Mouse (Mus musculus): ENCODE data around the gene Fyttd1. TPM values are rescaled to one million over a fixed set of nuclear protein-coding genes. Genes with fewer than 3 reads are reported as not detected.

The Fyttd1 gene
- total RNA-seq, 2 experiments from 2014 or later: 110 to 118 TPM

DNA sequence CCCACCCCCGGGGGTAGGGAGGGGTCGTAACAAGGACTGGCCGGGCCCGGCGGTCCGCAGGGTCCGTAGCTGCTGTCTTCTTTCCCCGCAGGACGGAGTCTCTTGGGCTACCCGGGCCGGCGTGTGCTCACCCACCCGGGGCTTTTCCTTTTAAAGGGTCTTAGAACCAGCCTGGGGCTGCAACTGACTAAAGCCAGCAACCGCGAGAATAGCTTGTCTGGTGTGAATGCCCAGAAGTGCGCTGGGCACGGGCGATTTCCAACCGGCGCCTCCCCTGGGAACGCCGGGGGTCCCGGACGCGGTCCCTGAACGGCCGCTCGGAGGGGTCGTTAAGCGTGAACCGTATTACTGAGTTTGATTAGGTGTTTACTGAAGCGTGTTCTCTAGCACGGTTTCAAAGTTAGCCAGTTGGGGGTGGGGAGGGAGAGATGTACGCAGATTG lies 878 bp downstream of the Fyttd1 start:
- DNase-seq (ENCODE audit: low spot score in 2 of 2): no peak

DNA sequence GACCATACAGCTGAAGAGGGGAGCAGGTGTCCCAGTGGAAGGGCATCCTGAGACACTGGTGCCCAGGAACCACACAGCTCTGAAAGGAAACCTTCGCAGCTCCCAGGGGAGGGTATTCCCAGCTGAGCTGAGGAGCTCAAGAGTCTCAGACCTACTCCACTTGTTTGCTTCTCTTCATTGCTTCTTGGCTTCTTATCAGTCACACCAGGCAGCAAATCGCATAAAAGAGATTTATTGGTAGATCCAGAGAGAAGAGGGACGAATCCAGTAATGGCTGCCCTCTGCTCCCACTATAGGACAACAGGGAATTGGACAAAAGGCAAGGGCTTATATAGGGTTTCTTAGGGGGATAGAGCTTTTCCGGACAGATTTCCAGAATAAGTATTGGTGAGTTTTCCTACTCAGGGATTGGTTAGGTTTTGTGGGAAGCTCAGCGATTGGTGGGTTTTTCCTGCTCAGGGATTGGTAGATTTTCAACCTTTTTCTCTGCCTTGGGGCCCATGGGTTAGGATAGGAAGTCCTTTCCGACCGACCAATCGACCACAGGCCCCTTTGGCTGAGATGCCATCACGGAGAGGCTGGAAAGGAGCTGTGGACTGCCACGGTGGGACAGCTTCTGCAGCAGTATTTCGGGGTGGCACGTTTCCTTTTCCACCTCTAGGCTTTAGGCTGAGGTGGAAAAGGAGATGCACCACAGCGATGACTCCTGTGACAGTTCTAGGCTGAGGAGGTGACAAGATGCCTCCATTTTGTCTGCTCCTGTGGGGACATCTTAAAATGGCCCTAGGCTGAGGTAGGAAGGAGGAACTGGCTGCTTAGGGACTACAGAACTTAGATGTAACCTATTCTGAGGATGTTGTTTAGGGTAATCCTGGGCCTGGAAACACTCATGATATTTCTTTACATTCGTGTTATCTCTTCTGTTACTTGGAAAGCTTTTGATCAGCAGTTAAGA lies 1.9 kb downstream of the Fyttd1 start:
- DNase-seq (ENCODE audit: low spot score in 2 of 2): no peak

DNA sequence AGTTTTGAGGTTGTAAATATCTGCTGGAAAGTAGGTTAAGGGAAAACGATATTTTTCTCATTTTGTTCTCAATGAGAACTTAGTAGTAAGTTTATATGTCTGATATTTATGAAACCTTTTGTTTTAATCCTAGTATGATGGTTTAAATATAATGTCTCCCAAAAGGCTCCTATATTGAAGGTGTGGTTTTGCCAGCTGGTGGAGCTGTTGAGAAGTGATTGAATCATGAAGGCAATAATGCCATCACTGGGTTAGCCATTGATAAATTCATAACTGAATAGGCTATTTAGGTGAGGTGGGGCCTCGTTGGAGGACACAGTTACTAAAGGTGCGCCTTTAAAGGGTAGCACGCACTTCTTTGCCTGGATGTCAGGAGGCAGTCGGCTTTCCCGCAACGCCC lies 4.2 kb downstream of the Fyttd1 start:
- DNase-seq (ENCODE audit: low spot score in 2 of 2): no peak

DNA sequence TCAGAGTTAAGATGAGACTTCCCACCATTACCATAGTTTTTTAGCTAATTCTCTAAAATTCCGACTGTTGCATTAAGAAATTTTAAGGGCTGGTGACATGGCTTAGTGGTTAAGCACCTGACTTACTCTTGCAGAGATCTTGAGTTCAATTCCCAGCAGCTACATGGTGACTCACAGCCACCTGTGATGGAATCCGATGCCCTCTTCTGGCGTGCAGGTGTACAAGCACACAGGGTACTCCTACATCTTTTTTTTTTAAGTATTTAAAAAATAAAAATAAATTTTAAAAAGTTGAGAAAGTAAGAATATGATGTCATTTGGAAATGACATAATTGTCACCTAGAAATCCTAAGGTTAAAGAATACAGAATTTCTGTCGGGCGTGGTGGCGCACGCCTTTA lies 10.7 kb downstream of the Fyttd1 start:
- DNase-seq (ENCODE audit: low spot score in 2 of 2): no peak

DNA sequence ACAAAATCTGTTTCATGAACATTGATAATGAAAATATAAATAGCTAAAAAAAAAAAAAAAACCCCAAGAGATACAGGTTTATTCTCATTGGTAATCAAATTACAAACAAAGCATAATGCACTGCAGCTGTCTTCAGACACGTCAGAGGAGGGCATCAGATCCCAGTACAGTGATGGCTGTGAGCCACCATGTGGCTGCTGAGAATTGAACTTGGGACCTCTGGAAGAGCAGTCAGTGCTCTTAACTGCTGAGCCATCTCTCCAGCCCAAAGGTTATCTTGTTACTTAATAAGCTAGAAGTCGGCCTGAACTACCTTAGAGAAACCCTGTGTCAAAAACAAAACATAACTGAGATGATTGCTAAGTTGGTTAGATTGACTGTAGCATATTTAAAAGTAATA lies 12.6 kb downstream of the Fyttd1 start:
- no peak for DNase-seq (ENCODE audit: low spot score in 2 of 2)

DNA sequence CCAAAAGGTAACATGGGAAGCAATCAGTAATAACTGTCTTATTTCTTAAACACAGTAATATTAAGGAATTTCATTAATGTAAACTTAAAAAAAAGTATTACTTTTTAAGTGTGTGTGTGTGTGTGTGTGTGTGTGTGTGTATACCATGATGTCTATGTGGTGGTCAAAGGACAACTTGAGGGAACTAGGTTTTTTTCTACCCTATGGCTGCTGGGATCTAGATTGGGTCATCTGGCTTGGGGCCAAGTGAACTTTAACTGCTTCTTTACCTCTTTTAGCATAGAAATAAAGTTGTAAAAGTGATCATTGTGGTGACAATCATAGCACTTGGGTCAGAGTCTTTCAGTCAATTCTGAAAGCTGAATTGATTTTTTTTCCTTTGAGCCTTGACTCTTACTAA lies 18.8 kb downstream of the Fyttd1 start:
- no peak for DNase-seq (ENCODE audit: low spot score in 2 of 2)

DNA sequence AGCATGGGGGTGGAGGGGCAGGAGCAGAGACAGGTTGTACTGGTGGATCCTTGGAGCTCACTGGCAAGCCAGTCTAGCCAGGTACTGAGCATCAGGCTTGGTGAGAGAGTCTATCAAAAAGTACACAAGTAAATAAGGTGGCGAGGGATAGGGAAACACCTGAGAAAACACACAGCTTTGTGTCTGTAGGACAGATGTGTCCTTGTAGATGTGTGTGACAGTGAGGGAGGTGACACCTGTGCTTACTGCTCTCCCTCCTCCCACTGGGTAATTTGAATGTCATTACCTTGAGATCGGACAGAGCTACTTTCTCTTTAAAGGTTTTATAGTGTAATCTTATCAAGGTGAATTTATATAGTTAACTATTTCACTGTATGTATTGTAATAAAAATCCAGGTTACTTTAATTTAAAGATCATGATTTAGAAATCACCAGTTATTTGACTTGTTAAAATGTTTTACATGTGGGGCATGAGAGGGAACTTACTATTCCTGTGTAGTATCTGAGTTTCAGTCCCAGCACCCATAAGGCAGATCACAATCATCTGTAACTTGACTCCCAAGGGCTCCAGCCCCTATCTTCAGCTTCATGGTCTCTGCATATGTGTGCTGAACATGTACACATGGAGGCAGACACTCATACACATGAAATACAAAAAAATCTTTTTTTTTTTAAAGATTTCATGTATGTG lies 24.2 kb downstream of the Fyttd1 start:
- DNase-seq (ENCODE audit: low spot score in 2 of 2): no peak

DNA sequence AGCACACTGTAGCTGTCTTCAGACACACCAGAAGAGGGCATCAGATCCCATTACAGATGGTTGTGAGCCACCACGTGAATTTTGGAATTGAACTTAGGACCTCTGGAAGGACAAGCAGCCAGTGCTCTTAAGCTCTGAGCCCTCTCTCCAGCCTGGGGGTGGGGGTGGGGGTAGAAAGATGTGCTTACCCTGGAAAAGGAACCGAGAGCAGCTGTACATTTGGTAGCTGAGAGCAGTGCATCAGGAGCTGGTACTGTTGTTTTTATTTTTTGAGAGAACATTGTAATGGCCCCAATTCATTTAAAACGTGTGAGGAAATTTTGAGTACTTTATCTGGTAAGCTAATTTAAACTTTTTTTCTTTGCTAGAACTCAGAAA lies 24.7 kb downstream of the Fyttd1 start:
- DNase-seq (ENCODE audit: low spot score in 2 of 2): no peak

DNA sequence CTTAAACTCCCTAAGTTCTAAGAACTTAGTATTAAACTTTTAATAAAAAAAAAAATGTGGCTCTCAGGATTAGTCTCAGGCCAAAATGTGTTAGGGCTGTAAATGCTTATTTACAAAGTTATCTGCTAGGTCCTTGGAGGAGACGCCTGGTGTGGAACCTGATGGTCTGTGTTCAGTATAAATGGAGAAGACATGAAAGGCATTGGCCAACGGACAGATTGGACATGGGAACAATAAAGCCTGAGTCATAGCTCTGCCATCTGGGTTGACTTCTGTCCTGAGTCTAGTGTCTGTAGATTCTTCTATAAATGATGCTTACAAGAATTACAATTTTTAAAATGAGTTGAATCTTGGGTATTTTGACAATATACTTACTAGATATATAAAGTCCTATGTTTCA lies 28.9 kb downstream of the Fyttd1 start:
- no peak for DNase-seq (ENCODE audit: low spot score in 2 of 2)

DNA sequence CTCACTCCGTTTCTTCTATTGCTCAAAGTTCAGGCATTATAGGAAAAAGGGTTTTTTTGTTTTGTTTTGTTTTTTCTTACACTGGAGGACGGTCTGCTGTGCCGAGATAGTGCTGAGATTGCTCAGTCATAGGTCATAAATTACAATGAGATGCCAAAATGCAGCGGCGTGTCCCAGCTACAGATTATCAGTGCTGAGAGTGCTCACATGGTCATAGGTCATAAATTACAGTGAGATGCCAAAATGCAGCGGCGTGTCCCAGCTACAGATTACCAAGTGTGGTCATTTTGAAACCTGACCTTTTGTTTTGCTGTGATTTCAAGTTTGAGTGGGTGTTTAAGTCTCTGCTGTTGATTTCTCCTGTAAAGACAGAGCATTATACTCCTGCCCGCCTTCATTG lies 29.4 kb downstream of the Fyttd1 start:
- no peak for DNase-seq (ENCODE audit: low spot score in 2 of 2)

DNA sequence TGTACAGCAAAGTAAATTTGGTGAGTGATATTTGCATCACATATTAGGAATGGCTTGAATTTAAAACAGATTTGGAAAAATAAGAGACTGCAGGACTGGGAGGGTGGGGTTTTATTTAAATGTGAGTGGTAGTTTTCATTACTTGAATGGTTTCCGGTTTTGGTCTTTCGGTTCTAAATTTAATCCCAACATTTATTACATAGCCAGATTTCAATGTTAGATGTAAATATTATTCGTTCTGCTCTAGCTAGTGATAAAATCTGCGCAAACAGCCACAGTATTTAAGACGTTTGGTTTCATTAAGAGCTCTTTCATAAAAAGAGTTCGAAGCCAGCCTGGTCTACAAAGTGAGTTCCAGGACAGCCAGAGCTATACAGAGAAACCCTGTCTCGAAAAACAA lies 35.9 kb downstream of the Fyttd1 start:
- no peak for DNase-seq (ENCODE audit: low spot score in 2 of 2)

DNA sequence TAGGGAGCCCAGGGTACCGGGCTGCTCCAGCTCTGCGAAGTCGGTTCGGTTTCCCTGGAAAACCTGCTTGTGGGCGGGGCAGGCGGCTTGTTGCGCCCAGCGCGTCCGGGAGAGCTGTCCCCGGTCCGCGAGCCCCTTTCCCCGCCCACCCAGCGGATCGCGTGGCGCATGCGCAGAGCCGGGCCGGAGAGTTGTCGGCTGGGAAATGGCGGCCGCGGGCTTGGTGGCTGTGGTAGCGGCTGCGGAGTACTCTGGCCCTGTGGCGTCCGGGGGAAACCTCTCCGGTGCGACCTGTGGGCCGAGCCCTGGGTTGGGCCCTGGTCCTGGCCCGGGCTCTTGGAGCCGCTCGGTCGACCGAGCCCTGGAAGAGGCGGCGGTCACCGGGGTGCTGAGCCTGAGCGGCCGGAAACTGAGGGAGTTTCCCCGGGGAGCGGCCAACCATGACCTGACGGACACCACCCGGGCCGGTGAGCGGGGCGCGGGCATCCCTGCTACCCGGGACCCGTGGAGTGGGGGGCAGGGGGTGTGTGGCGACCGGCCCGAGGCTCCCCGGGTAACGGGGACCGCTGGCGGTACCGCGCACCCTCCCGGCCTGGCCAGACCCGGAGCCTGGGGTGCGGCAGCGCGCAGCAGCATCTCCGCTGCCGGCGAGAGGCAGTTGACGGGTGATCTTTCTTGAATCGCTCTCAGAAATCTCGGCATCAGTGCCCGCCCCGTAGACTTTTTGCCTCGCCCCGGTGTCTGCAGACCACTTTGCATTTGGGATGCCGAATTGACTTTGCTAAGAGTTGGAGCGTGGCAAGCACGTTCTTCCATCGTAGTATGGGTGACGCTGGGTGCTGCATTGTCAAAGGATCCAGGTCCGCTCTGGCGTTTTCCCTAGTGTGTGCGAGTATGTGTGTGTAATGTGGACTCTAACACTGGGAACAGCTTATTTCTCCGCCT lies 36.9 kb downstream of the Fyttd1 start, which contains the start of gene Lrch3:
TSS of gene Lrch3 (plus strand) at position 164 of the 945 bp plus-strand sequence.
- peak; percentile 94 to 96 for DNase-seq (ENCODE audit: low spot score in 2 of 2)

DNA sequence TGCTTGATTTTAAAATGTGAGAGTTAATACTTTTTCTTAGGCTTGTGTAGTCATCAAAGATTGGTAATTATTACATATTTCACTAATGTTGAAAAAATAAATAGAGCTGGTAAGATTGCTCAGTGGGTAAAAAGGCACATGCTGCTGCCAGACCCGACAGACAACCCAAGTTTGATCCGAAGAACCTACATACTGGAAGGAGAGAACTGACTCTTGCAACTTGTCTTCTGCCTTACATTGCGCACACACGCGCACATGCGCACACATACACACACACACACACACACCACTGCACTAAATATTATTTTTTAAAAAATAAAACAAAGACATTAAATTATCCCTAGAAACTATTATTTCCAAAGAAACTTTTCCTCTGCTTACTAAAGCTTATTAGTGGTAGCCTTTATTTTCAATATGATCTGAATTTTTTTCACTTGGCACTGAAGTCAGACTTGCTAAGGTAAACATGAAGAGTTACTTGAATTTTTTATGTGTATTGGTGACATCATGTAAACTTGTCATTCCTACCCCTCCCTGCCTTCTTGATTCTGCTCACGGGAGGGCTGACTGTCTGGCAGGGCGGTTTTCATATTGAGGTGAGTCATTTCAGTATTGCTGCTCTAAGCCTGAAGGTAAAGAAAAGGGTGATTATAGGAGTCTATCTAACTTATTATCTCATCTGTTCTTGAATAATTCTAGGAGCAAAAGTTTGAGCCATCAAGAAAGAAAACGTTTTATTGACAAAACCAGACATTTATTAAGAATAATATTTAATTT lies 38.2 kb downstream of the Fyttd1 start:
- DNase-seq (ENCODE audit: low spot score in 2 of 2): no peak

DNA sequence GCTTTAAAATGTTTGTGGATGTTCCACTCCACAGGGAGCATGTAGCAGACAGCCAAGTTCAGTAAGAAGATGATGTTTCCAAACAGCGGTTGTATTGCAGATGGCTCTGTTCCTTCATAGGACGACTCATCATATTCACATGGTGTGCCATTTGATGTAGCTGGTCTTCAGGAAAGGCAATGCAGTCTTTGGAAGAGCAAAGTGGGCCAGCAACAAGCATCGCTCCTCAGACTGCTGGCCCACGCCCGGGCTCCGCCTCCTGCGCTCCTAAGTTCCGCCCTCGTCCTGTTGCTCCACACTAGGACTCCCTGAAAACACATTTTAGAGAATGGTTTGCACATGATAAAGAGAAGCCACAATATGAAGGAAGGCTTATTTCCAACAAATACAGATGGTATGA lies 49.3 kb downstream of the Fyttd1 start:
- DNase-seq (ENCODE audit: low spot score in 2 of 2): peak in 1 of 2 experiments; percentile 15

DNA sequence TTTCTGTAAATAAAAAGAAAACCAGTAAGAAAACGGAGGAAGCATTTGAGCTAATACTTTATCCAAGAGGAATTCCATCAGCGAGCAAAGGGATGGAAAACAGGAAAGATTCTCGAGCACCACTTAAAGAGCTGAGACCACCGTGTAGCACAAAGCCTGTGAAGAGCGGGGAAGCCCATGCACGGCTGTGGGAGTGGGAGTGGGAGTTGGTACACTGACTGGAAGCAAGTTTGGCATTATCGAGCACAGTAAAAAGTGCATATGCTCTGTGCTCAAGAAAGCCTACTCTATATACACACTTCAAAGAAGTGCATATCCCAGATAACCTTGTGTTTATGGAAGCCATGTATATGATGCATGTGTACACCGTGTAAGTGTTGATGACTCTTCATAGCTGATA lies 49.7 kb downstream of the Fyttd1 start:
- DNase-seq (ENCODE audit: low spot score in 2 of 2): peak in 1 of 2 experiments; percentile 13

DNA sequence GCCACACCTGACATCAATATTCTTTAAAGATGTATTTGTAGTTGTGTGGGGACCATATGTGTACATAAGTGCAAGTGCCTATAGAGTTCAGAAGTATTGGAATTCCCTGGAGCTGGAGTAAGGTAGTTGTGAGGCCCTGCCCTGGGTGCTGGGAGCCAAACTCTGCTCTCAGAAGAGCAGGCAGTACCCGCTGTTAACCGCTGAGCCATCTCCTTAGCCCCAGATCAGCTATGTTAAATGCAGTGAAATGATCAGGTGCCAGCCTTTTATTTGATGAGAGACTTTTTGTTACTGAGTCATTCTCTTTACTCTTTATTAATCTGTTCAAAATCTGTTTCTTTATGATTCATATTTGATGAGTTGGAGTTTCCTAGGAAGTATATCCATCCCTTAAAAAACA lies 52.6 kb downstream of the Fyttd1 start:
- DNase-seq (ENCODE audit: low spot score in 2 of 2): no peak

DNA sequence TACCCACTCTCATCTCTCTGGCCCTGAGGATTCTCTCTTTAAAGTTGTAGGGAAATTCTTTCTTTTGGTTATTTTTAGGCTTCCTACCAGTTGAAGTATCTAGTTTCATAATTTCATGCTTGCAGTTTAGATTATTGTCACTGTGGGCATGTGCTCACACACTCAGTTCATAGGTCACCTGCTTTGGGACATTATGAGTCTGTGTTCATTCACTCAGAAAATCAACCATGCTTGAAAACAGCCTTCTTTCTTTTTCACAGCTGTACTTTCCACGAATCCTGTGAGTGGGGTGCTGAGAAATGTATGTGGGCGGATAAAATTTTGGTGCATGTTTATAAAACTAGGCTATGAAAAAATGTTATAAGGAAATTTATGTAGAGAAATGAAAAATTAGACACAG lies 57.2 kb downstream of the Fyttd1 start:
- DNase-seq (ENCODE audit: low spot score in 2 of 2): peak in 1 of 2 experiments; percentile 23

DNA sequence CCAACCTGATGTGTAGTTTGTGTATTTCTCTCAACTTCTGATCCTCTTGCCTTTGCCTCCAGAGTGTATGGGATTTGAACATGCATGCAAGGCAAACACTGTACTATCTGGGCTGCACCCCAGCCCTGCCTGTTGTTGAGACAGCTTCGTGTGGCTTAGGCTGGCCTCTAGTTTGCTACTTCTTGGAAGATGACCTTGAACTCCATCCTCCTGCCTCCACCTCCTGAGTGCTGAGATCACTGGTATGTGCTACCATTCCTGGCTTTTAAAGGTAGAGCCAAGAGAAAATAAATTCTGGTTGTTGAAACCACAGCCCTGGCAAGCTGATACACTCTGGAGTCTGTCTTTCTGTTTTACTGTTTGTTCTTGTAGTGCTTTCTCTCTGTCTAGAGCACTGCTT lies 57.8 kb downstream of the Fyttd1 start:
- DNase-seq (ENCODE audit: low spot score in 2 of 2): no peak

DNA sequence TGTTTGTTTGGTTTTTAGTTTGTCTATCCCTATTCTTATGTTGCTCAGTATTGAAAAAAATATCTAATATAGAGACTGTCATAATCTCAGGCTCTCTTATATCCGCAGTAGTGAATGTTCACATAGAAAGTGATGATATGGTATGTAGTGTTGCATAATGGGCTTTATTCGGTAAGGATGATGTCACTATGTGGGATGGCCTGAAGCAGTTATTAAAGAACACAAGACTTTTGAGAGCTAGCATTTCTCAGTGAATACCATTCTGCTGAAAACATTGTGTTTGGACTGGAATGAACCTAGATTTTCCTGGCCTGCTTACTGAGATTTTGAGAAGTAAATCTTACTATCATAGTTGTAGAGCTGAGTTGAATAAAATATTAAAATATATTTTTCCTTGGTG lies 60.1 kb downstream of the Fyttd1 start:
- no peak for DNase-seq (ENCODE audit: low spot score in 2 of 2)

DNA sequence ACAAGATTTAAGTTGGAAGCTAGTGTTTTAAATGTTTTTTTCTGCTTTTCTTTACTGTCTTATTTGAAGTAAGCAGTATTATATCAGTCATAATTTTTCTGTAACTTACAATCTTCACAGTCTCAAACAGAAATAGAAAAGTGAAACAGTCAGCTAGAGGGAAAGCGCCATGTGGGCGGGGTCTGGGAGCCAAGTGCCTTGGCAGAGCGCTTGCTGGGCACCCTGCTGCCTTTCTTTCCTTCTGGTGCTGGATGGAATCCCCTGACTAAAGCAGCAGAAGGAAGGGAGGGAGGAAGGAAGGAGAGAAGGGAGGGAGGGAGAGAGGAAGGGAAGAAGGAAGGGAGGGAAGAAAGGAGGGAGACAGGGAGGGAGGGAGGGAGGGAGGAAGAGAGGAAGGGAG lies 62.0 kb downstream of the Fyttd1 start:
- peak; percentile 70 to 84 for DNase-seq (ENCODE audit: low spot score in 2 of 2)
